Mouse (Mus musculus) kidney, embryonic 15.5 days (tissue): ENCODE measurements around the gene Ints2. TPM values are rescaled to one million over a fixed set of nuclear protein-coding genes. Genes with fewer than 3 reads are reported as not detected.
"Not testable (repeated sequence)": the region's sequence is repeated elsewhere in the genome, so short reads cannot be mapped to it uniquely, and the experiment has no call there.

Source experiments
- ATAC-seq: fragments of 200-750 bp; cut with Nextera tagmentation; replicated peaks from 2 replicates; pipeline ENCODE4 v1.8.0; 2017; ENCODE audit warnings: moderate TSS enrichment; ENCODE audit not compliant: low FRiP score
- H3K27ac ChIP-seq: fragments of 300-500 bp; sonication (generic); 2 replicates; pipeline ENCODE4 v1.5.1; 2015; ENCODE audit warnings: mild to moderate bottlenecking, inconsistent platforms
- H3K27me3 ChIP-seq: fragments of 300-500 bp; sonication (generic); 2 replicates; pipeline ENCODE4 v1.6.1; 2015; ENCODE audit warnings: inconsistent platforms
- H3K36me3 ChIP-seq: fragments of 300-500 bp; sonication (generic); 2 replicates; pipeline ENCODE4 v1.6.1; 2015; ENCODE audit warnings: inconsistent platforms
- H3K4me1 ChIP-seq: fragments of 300-500 bp; sonication (generic); 2 replicates; pipeline ENCODE4 v1.6.1; 2015; ENCODE audit warnings: inconsistent platforms
- H3K4me2 ChIP-seq: fragments of 300-500 bp; sonication (generic); 2 replicates; pipeline ENCODE4 v1.6.1; 2015; ENCODE audit warnings: moderate library complexity, mild to moderate bottlenecking, inconsistent platforms
- H3K4me3 ChIP-seq: fragments of 300-500 bp; sonication (generic); replicated peaks from 2 replicates; pipeline ENCODE4 v1.5.1; 2015; ENCODE audit warnings: mild to moderate bottlenecking, inconsistent platforms
- H3K9ac ChIP-seq: fragments of 300-500 bp; sonication (generic); 2 replicates; pipeline ENCODE4 v1.6.1; 2015; ENCODE audit warnings: mild to moderate bottlenecking, inconsistent platforms
- H3K9me3 ChIP-seq: fragments of 300-500 bp; sonication (generic); replicated peaks from 2 replicates; pipeline ENCODE4 v1.6.1; 2016; ENCODE audit warnings: inconsistent platforms
- WGBS: fragments of 180-500 bp; shearing (Covaris S2); methylation state at CpG from one replicate; pipeline ENCODE4 v1.1.7; 2015; ENCODE audit warnings: mixed read lengths; 5-methylcytosine and 5-hydroxymethylcytosine counted together
- polyA plus RNA-seq: library from polyadenylated mRNA; unstranded; fragments of >200 nt; fragmentation: Nextera tagmentation; extraction: Ambion mirVana; gene quantifications from 2 replicates; pipeline ENCODE4 v1.2.1, GENCODE M21; 2015

Ints2 gene
- polyA plus RNA-seq, 1 experiment from 2014 or later = 30.5 TPM

DNA sequence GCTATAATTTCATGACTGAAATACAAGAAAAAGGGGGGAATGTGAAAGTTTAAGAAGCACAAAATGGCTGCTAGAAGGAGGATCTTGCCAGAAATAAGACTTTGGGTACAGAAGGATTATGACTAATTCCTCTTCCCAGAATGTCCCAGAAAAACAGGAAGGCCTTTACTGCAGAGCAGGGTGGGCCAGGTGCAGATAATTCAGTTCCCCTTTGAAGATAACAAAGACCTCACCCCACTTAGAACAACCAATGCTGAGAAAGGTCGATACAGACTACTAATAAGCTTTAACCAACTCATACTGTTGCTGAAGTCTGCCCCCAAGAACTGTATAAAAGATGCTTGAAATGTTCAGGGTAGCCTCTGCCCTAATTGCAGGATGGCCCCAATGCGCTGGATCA lies 48.3 kb downstream of the Ints2 start:
- H3K9me3 ChIP-seq = peaks cover 6% of the 10 kb centered on the region
- peaks cover 79% of the 10 kb centered on the region for H3K36me3 ChIP-seq
- no peak overlapping the region for H3K9ac ChIP-seq
- no peaks in the 10 kb centered on the region for H3K4me1 ChIP-seq
- H3K27ac ChIP-seq = no peak overlapping the region
- WGBS = 96% methylated on average over 2 of the region's 2 CpGs
- H3K27me3 ChIP-seq = no peaks in the 10 kb centered on the region
- H3K4me2 ChIP-seq = no peak overlapping the region
- no peak for ATAC-seq
- no peak overlapping the region for H3K4me3 ChIP-seq

DNA sequence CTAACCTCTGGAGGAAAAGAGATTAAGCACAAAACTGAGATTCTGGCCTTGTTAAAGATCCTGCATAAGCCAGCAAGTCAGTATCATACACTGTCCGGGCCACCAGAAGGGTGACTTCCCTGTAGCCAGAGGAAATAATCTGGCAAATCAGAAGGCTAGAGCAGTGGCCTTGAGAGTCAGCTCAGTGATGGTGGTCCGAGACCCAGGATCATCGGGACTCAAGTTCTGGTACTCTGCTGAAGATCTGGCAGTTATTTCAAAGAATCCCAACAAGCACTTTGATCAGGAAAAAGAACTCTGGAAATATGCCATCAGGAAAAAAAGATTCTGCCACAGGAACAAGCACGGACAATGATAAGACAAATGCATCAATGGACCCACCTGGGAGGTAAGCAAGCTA lies 51.5 kb downstream of the Ints2 start:
- Histone ChIP-seq H3K4me2 (no peak overlapping the region), H3K9me3 (peaks cover 6% of the 10 kb centered on the region), H3K9ac (no peak overlapping the region), H3K36me3 (peaks cover 74% of the 10 kb centered on the region), H3K4me3 (no peak overlapping the region), H3K27me3 (no peaks in the 10 kb centered on the region), H3K27ac (no peak overlapping the region), H3K4me1 (peaks cover 11% of the 10 kb centered on the region)
- 97% methylated on average over 4 of the region's 4 CpGs for WGBS
- ATAC-seq = no peak

DNA sequence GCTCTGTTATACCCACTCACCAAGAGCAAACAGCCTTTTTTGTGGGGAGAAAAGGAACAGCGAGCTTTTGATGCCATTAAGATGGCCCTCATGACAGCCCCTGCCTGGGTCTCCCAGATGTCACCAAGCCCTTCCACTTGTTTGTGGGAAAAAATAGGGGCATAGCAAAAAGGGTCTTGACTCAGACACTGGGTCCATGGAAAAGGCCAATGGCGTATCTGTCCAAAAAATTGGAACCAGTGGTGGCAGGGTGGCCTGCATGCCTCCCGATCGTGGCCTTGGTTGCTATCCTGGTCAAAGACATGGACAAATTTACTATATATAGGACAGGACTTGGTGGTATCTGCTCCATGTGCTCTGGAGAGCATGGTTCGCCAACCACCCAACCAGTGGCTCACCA lies 52.3 kb downstream of the Ints2 start:
- H3K4me3 ChIP-seq = no peak overlapping the region
- peaks cover 13% of the 10 kb centered on the region for H3K4me1 ChIP-seq
- H3K27me3 ChIP-seq = no peaks in the 10 kb centered on the region
- H3K36me3 ChIP-seq = peaks cover 71% of the 10 kb centered on the region
- no peak overlapping the region for H3K9ac ChIP-seq
- no peak overlapping the region for H3K27ac ChIP-seq
- ATAC-seq = no peak
- 98% methylated on average over 5 of the region's 5 CpGs for WGBS
- no peak overlapping the region for H3K4me2 ChIP-seq
- peaks cover 6% of the 10 kb centered on the region for H3K9me3 ChIP-seq

DNA sequence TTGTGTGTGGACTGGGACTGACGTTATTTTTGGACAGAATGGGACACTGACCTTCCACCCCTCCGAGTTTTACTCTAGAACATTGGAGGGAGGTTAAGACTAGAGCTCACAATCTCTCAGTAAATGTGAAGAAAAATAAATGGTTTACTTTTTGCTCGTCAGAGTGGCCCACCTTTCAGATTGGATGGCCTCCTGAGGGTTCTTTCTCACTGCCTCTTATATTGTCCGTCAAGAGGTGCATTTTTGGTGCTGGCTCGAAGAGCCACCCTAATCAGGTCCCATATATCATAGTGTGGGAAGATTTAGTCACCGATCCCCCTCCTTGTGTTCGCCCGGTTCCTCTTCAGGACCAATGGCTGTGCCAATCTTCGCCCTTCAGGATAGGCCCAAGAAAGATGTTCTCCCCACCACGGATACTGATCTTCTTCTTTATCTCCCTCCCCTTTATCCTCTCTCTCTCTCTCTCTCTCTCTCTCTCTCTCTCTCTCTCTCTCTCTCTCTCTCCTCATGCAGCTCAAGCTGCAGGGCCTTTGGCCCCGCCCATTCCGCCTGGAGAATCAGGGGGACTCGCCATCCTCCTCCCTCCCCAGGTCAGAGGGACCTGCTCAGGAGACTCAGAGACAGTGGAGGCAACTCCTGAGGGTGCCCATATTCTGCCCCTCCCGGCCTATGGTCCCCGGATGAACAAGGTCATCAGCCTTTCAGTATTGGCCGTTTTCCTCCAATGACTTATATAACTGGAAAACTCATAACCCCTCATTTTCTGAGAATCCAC lies 55.3 kb downstream of the Ints2 start:
- no peak for ATAC-seq
- peak overlapping the region; percentile 94 for H3K27ac ChIP-seq
- no peaks in the 10 kb centered on the region for H3K27me3 ChIP-seq
- 38% methylated on average over 16 of the region's 16 CpGs for WGBS
- peaks cover 51% of the 10 kb centered on the region for H3K36me3 ChIP-seq
- H3K4me2 ChIP-seq = peak overlapping the region; percentile 71
- peak overlapping the region; percentile 95 for H3K4me3 ChIP-seq
- H3K9me3 ChIP-seq = peaks cover 6% of the 10 kb centered on the region
- peaks cover 19% of the 10 kb centered on the region for H3K4me1 ChIP-seq
- peak overlapping the region; percentile 76 for H3K9ac ChIP-seq

DNA sequence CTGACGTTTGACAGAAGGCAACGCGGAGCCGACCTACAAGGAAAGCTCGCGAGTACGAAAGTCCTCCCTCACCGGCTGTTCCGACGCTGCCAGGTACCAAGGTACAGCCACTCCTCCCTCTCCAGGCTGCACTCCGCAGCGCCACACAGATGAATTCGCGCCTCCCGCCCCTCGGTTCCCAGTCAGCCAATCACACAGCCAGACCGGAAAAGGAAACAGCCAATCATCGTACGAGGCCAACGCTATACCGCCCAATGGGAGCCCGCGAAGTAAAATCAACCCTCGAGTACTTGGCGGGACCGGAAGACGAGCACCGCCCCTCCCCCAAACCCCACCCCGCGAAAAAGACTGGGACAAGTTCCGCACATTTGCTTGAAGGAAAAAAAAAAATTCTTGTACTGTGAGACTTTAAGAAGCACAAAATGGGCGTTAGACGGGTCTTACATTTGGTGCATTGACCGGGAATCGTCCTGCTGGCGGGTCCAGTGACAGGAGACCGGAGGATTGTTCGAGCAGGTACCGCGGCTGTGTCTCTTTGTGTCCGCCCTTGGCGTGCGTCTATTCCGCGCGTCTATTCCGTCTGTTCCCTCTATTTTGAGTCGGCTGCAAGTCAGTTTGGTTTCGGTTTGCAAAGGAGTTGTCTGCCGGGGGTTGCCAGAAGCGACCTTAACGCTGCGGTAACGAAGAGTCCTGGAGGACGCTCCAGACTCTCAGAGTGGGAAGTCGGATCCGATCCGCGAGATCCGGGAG lies 56.2 kb downstream of the Ints2 start, which contains the start of gene Brip1:
TSS of gene Brip1 (minus strand) at position 157 of the 750 bp plus-strand sequence.
- H3K4me1 ChIP-seq = peaks cover 19% of the 10 kb centered on the region
- H3K4me2 ChIP-seq = peak within 1 kb of the TSS; percentile 71
- H3K4me3 ChIP-seq = peak within 1 kb of the TSS; percentile 95
- under 1% methylated on average over 60 of the region's 60 CpGs for WGBS
- H3K27ac ChIP-seq = peak within 1 kb of the TSS; percentile 94
- peak within 1 kb of the TSS; percentile 76 for H3K9ac ChIP-seq
- H3K27me3 ChIP-seq = no peaks in the 10 kb centered on the region
- H3K9me3 ChIP-seq = peaks cover 6% of the 10 kb centered on the region
- peaks cover 49% of the 10 kb centered on the region for H3K36me3 ChIP-seq
- ATAC-seq = peak; percentile 99

DNA sequence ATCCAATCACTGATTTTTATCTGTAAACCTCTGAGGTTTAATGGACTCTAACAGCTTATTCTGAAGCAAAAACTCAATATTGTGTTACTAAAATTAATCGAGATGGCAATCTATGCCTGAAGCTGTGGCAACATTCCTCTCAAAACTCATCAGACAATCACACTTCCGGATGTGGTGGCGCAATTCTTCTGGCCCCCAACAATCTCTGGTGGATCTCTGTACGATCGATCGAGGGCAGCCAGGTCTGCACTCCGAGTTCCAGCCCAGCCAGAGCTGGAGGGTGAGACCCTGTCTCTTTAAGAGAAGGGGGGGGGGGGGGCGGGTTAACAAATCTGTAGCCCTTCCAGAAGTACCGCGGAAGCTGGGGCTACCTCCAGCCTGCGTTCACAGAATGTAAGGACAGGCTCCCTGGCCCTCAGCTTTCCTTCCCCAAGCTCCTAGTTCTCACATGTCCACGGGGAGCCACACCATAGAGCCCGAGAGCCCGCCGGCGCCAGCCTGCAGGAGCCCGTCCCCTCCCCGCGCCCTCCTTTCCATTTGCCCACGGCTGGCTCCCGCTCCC lies 56.8 kb downstream of the Ints2 start:
- peak overlapping the region; percentile 70 for H3K4me2 ChIP-seq
- H3K4me3 ChIP-seq = peak overlapping the region; percentile 95
- H3K4me1 ChIP-seq = peaks cover 19% of the 10 kb centered on the region
- H3K9me3 ChIP-seq = peaks cover 6% of the 10 kb centered on the region
- H3K9ac ChIP-seq = peak overlapping the region; percentile 70
- H3K27me3 ChIP-seq = no peaks in the 10 kb centered on the region
- under 1% methylated on average over 21 of the region's 21 CpGs for WGBS
- ATAC-seq = peak; percentile 82
- peak overlapping the region; percentile 94 for H3K27ac ChIP-seq
- H3K36me3 ChIP-seq = peaks cover 42% of the 10 kb centered on the region

DNA sequence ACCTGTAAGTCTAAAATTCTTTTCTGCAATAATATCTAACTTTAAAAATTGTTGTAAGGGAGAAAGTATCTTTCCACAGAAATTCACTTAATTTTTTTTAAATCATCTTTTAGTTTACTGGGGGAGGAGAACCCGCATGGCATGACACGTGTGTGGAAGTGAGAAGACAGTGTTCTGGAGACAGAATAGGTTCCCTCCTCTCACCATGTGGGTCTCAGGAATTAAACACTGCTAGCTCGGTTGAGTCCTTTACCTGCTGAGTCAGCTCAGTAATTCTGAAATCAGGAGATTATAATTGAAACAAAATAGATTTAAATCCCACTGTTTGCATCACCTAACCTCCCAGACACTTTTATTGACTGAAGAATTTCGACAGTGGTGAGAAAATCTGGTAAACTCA lies 57.6 kb downstream of the Ints2 start:
- ATAC-seq = no peak
- no peak overlapping the region for H3K27ac ChIP-seq
- peak overlapping the region; percentile 70 for H3K4me2 ChIP-seq
- peaks cover 40% of the 10 kb centered on the region for H3K36me3 ChIP-seq
- H3K4me3 ChIP-seq = peak overlapping the region; percentile 95
- peaks cover 19% of the 10 kb centered on the region for H3K4me1 ChIP-seq
- H3K27me3 ChIP-seq = no peaks in the 10 kb centered on the region
- 54% methylated on average over 4 of the region's 4 CpGs for WGBS
- peak overlapping the region; percentile 70; the same call in 1 of the 2 replicates for H3K9ac ChIP-seq
- peaks cover 4% of the 10 kb centered on the region for H3K9me3 ChIP-seq

DNA sequence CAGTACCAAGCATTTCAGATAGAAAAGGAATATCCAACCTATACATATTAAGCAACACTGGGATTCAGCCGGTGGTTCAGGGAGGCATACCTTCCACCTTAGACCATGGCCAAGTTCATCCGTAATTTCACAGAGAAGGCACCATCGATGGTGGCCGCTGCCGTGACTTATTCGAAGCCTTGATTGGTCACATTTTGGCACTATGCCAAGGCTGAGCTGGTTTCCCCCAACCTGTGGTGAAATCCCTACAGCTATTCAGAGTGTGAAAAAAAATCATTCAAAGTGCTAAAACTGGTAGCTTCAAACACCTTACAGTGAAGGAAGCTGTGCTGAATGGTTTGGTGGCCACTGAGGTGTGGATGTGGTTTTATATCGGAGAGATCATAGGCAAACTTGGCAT lies 72.2 kb downstream of the Ints2 start:
- not testable (repeated sequence) for H3K4me3 ChIP-seq, H3K27me3 ChIP-seq, H3K4me2 ChIP-seq, H3K4me1 ChIP-seq, H3K9me3 ChIP-seq, ATAC-seq, H3K9ac ChIP-seq, H3K27ac ChIP-seq
- 91% methylated on average over 7 of the region's 7 CpGs for WGBS
- H3K36me3 ChIP-seq = peaks cover 12% of the 10 kb centered on the region; the same call in 1 of the 2 replicates

DNA sequence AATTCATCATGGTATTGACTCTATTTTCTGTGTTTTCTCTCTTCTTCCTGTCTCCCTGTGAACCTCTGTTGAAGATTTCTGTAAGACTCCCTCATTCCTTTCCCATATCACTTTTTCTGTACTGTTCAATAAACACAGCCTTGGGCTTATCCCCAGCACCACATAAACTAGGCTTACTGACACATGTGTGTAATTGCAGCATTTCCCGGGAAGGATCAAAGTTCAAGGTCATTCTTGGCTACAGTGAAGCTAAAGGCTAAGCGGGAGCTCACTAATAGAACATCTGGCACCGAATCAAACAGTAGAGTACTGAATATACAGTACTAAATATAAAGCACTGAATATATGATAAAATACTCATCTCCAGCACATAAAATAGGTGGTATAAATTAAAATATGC lies 81.5 kb downstream of the Ints2 start:
- Histone ChIP-seq H3K27ac (no peak overlapping the region), H3K9ac (no peak overlapping the region), H3K4me2 (no peak overlapping the region), H3K9me3 (no peaks in the 10 kb centered on the region), H3K4me1 (no peaks in the 10 kb centered on the region), H3K27me3 (no peaks in the 10 kb centered on the region), H3K4me3 (no peak overlapping the region), H3K36me3 (no peaks in the 10 kb centered on the region)
- ATAC-seq = no peak
- WGBS = 68% methylated on average over 3 of the region's 3 CpGs

DNA sequence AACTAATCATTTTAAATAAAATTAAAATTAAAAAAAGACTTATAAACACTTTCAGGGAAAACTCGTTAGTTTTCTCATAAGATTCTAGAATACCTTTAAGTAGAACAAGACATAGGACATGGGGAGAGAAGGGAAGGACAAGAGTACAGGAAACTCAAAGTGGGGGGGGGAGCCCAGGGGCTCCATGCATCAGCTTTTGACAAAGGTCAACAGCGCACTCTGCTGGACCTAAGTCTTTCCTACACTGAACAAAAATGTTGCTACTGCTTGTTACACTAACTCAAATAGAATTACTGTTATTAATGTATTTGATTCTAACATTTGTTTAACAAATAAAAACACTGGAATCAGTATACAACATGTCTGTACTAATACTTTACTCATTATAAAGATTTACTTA lies 83.2 kb downstream of the Ints2 start:
- Histone ChIP-seq H3K4me3 (no peak overlapping the region), H3K9ac (no peak overlapping the region), H3K27me3 (no peaks in the 10 kb centered on the region), H3K4me2 (no peak overlapping the region), H3K27ac (no peak overlapping the region), H3K36me3 (no peaks in the 10 kb centered on the region), H3K4me1 (no peaks in the 10 kb centered on the region), H3K9me3 (no peaks in the 10 kb centered on the region)
- no peak for ATAC-seq
- 65% methylated on average over 2 of the region's 2 CpGs for WGBS

DNA sequence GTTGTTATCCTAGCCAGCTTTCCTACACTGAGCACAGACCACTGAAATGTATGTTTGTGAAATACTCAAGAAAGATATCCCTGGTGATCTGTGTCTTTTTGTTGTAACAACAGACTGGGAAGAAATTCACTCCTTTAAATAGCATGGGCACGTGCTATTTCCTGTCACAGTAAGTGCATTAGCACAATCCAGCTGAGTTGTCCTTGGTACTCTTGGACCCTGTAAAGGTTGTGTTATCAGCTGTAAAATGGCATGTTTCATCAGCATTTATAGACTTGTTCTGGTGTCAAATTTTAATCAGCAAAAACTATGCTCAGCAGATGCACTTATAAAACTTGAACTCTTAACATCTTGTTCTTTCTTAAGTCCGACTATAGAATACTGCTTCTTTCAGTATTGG lies 86.6 kb downstream of the Ints2 start:
- Histone ChIP-seq H3K36me3 (no peaks in the 10 kb centered on the region), H3K4me3 (no peak overlapping the region), H3K4me2 (no peak overlapping the region), H3K9me3 (no peaks in the 10 kb centered on the region), H3K27me3 (no peaks in the 10 kb centered on the region), H3K9ac (no peak overlapping the region), H3K4me1 (peaks cover 7% of the 10 kb centered on the region; the same call in 1 of the 2 replicates), H3K27ac (no peak overlapping the region)
- no peak for ATAC-seq
- 84% methylated on average over 2 of the region's 2 CpGs for WGBS
